Mouse (Mus musculus) small intestine, adult 2 months (tissue): Measurements from ENCODE around the gene Mrps9.

Experiments used
- CTCF ChIP-seq: fragments of 200-500 bp; IDR thresholded peaks from 2 replicates; pipeline ENCODE4 v1.5.1; 2012; ENCODE audit warnings: low read depth, mild to moderate bottlenecking, control low read depth, inconsistent platforms, low read length, moderate library complexity, mixed read lengths; ENCODE audit not compliant: insufficient replicate concordance, insufficient read length; ENCODE audit errors: extremely low read depth
- POLR2A ChIP-seq: fragments of 200-500 bp; IDR thresholded peaks from 2 replicates; pipeline ENCODE4 v1.6.1; 2012; ENCODE audit warnings: low read depth, mild to moderate bottlenecking, control low read depth, inconsistent platforms, low read length, moderate library complexity

DNA sequence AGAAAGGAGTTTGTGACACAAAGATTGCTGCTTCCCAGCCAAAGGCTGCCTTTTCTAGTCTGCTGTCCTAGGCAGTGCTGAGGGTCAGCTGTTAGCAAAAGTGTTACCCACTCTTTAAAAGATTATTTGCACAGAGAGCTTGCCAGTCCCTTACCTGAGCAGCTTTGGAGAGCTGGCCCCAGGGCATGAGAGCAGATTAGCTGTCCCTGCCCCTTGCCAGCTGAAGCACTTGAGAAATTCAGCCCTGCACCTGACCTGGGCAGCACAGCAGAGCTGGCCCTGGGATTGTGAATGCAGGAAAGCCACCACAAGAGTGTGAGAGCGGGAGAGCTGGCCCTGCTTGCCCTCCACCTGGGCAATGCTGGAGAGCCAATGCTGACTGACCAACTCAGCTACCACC lies 82.6 kb downstream of the Mrps9 start:
- no peak for TF ChIP-seq CTCF
- no peak for TF ChIP-seq POLR2A
